Comparison of ENCODE assay signal across 8 mouse cellular contexts in genomic region chr11:94043998-94044985, GRCm38 (mm10). TPM values are rescaled to one million over a fixed set of nuclear protein-coding genes. Genes with fewer than 3 reads are reported as not detected.
DNase-seq lines count a peak whose midpoint lies in the region; ATAC-seq and TF ChIP-seq lines count a peak whose summit lies in the region.

No protein-coding gene starts in this region.

- H3K4me2 ChIP-seq in hindbrain, embryonic 14.5 days (replicated peaks), result peak overlapping the region; percentile 84
- H3K4me2 ChIP-seq in lung, postnatal 0 days (replicated peaks; ENCODE audit: low read depth, low read length), result peak overlapping the region; percentile 61

- no peaks in the 10 kb centered on the region for H3K9me3 ChIP-seq in hindbrain, embryonic 14.5 days (ENCODE audit: control insufficient read depth, low read length)
- no peaks in the 10 kb centered on the region for H3K9me3 ChIP-seq in lung, postnatal 0 days (ENCODE audit: low read length)

- H3K4me1 ChIP-seq in hindbrain, embryonic 14.5 days (replicated peaks; ENCODE audit: control insufficient read depth, insufficient read depth, low read length), result peaks cover 27% of the 10 kb centered on the region
- no peaks in the 10 kb centered on the region for H3K4me1 ChIP-seq in lung, postnatal 0 days (ENCODE audit: insufficient read depth, low read depth, low read length)

- peak; percentile 99 for ATAC-seq in hindbrain, embryonic 14.5 days (ENCODE audit: low FRiP score)
- ATAC-seq in lung, postnatal 0 days, result peak; percentile 95
- ATAC-seq in CD4-positive, CD25-positive, alpha-beta regulatory T cell, adult 4 months, result no peak

- peak overlapping the region; percentile 88 for H3K9ac ChIP-seq in hindbrain, embryonic 14.5 days
- no peak overlapping the region for H3K9ac ChIP-seq in lung, postnatal 0 days (replicated peaks; ENCODE audit: low read depth)

- peaks cover 12% of the 10 kb centered on the region for H3K36me3 ChIP-seq in hindbrain, embryonic 14.5 days (replicated peaks; ENCODE audit: control insufficient read depth, insufficient read depth)
- peaks cover 8% of the 10 kb centered on the region; the same call in 1 of the 2 replicates for H3K36me3 ChIP-seq in lung, postnatal 0 days (ENCODE audit: insufficient read depth, low read length)

- no peaks in the 10 kb centered on the region for H3K27me3 ChIP-seq in hindbrain, embryonic 14.5 days (ENCODE audit: control insufficient read depth, insufficient read depth, low read length)
- no peaks in the 10 kb centered on the region for H3K27me3 ChIP-seq in lung, postnatal 0 days (replicated peaks; ENCODE audit: insufficient read depth, low read length)

- peak overlapping the region; percentile 97 for H3K27ac ChIP-seq in hindbrain, embryonic 14.5 days
- H3K27ac ChIP-seq in lung, postnatal 0 days (ENCODE audit: low read length), result peak overlapping the region; percentile 32; the same call in 1 of the 2 replicates

- peak; percentile 85 for DNase-seq in adrenal gland, postnatal 10 days
- DNase-seq in embryo, embryonic 10 days (ENCODE audit: low spot score), result peak; percentile 98
- DNase-seq in gastrocnemius, adult 8-10 months (ENCODE audit: low spot score in 2 of 2), result peak; percentile 3 to 17
- peak; percentile 97 for DNase-seq in hindbrain, embryonic 14.5 days (ENCODE audit: low spot score)
- peak; percentile 76 to 83 for DNase-seq in layer of hippocampus, postnatal 25 days (ENCODE audit: extremely low spot score in 1 of 2, low spot score in 1 of 2)
- peak; percentile 81 for DNase-seq in lung, postnatal 0 days (ENCODE audit: low spot score)
- peak; percentile 84 for DNase-seq in retina, postnatal 7 days (ENCODE audit: low read depth, low spot score)

- no peak for TF ChIP-seq EP300 in lung, postnatal 0 days (IDR thresholded peaks at IDR 0.05)

- TF ChIP-seq CTCF in lung, postnatal 0 days (IDR thresholded peaks at IDR 0.05), result no peak

- peak overlapping the region; percentile 55 for H3K4me3 ChIP-seq in hindbrain, embryonic 14.5 days (replicated peaks; ENCODE audit: low read length)
- peak overlapping the region; percentile 31 for H3K4me3 ChIP-seq in lung, postnatal 0 days (ENCODE audit: low read depth, low read length)

- 2% methylated on average over 22 of the region's 22 CpGs for WGBS in hindbrain, embryonic 14.5 days
- WGBS in lung, postnatal 0 days, result 10% methylated on average over 22 of the region's 22 CpGs

RNA-seq across cellular contexts. Expression of gene Spag9, which starts 48.4 kb away (rescaled TPM):
- 100 to 1,000 TPM; 107 to 125 TPM for total RNA-seq in adrenal gland, postnatal 10 days (2021)
- total RNA-seq in gastrocnemius, adult 8-10 months (2022), result 100 to 1,000 TPM; 142 to 167 (median 160) TPM
- polyA plus RNA-seq in hindbrain, embryonic 14.5 days (2014; fragmentation: Nextera tagmentation; extraction: Ambion mirVana), result 120 and 121 TPM in 2 replicates
- total RNA-seq in layer of hippocampus, postnatal 25 days (2021), result 100 to 1,000 TPM; 213 to 215 TPM
- 77.9 and 87.4 TPM in 2 replicates for polyA plus RNA-seq in lung, postnatal 0 days (2015; fragmentation: Nextera tagmentation; extraction: Ambion mirVana)
- 10 to 100 TPM; 14.9 to 20.3 TPM for polyA plus RNA-seq in CD4-positive, CD25-positive, alpha-beta regulatory T cell, adult 4 months (2017; shearing (Covaris generic))

Comparison
In these comparisons a context has a peak if more than half of its experiments do, and no peak if none do; other contexts are left out.
1. DNase-seq: peak in every context shown above with its lines; median percentile 98 in embryo, embryonic 10 days; 97 in hindbrain, embryonic 14.5 days; 85 in adrenal gland, postnatal 10 days; 84 in retina, postnatal 7 days; 81 in lung, postnatal 0 days; 80 in layer of hippocampus, postnatal 25 days; 10 in gastrocnemius, adult 8-10 months.